Mouse (Mus musculus): ENCODE measurements around the gene Pus7. TPM values are rescaled to one million over a fixed set of nuclear protein-coding genes. Genes with fewer than 3 reads are reported as not detected.
A peak's percentile ranks its signal among the peaks of the same experiment; 100 is the strongest.

Pus7 gene
- polyA plus RNA-seq, 1 experiment from 2014 or later = 32.3 TPM

GRCm38 (mm10) chr5:23758633-23759032 is 24.9 kb downstream of the Pus7 start:
- Histone ChIP-seq H3K9me3 (ENCODE audit: low read length) (0 out of 2 replicates have a peak, but pooled peaks cover 3% of the 10 kb centered on the region), H3K27ac (ENCODE audit: low read length) (no peak overlapping the region), H3K9ac (replicated peaks; ENCODE audit: low read length) (no peak overlapping the region), H3K4me3 (ENCODE audit: low read length) (no peak overlapping the region), H3K36me3 (ENCODE audit: insufficient read depth, low read length) (peaks cover 40% of the 10 kb centered on the region), H3K4me1 (ENCODE audit: insufficient read depth, low read length) (no peaks in the 10 kb centered on the region), H3K4me2 (replicated peaks; ENCODE audit: low read depth, low read length) (no peak overlapping the region), H3K27me3 (ENCODE audit: insufficient read depth, low read length) (no peaks in the 10 kb centered on the region)
- 46% methylated on average over 2 of the region's 2 CpGs for WGBS
- peak; percentile 63; the same call in 1 of the 2 replicates for ATAC-seq (ENCODE audit: low FRiP score, low TSS enrichment)

- Histone ChIP-seq H3K4me3 (ENCODE audit: low read length) (no peak overlapping the region), H3K36me3 (ENCODE audit: insufficient read depth, low read length) (peaks cover 44% of the 10 kb centered on the region), H3K9me3 (ENCODE audit: low read length) (0 out of 2 replicates have a peak, but pooled peaks cover 3% of the 10 kb centered on the region), H3K27ac (ENCODE audit: low read length) (no peak overlapping the region), H3K27me3 (ENCODE audit: insufficient read depth, low read length) (no peaks in the 10 kb centered on the region), H3K4me1 (ENCODE audit: insufficient read depth, low read length) (no peaks in the 10 kb centered on the region), H3K4me2 (replicated peaks; ENCODE audit: low read depth, low read length) (no peak overlapping the region), H3K9ac (replicated peaks; ENCODE audit: low read length) (no peak overlapping the region)
- ATAC-seq (ENCODE audit: low FRiP score, low TSS enrichment) = no peak
- WGBS = 94% methylated on average over 4 of the region's 4 CpGs
Observed at GRCm38 (mm10) chr5:23756368-23756767, 27.1 kb downstream of the Pus7 start.

- 98% methylated on average over 9 of the region's 9 CpGs for WGBS
- no peak overlapping the region for H3K9ac ChIP-seq (replicated peaks; ENCODE audit: low read length)
Observed at GRCm38 (mm10) chr5:23755591-23755990, 27.9 kb downstream of the Pus7 start.

GRCm38 (mm10) chr5:23749882-23750281 is 33.6 kb downstream of the Pus7 start:
- Histone ChIP-seq H3K36me3 (ENCODE audit: insufficient read depth, low read length) (peaks cover 43% of the 10 kb centered on the region), H3K4me1 (ENCODE audit: insufficient read depth, low read length) (no peaks in the 10 kb centered on the region), H3K27ac (ENCODE audit: low read length) (no peak overlapping the region), H3K4me2 (replicated peaks; ENCODE audit: low read depth, low read length) (no peak overlapping the region), H3K9me3 (ENCODE audit: low read length) (no peaks in the 10 kb centered on the region), H3K4me3 (ENCODE audit: low read length) (no peak overlapping the region), H3K9ac (replicated peaks; ENCODE audit: low read length) (no peak overlapping the region), H3K27me3 (ENCODE audit: insufficient read depth, low read length) (no peaks in the 10 kb centered on the region)
- ATAC-seq (ENCODE audit: low FRiP score, low TSS enrichment) = no peak
- 66% methylated on average over 2 of the region's 2 CpGs for WGBS

More at GRCm38 (mm10) chr5:23755591-23755990, 27.9 kb downstream of the Pus7 start:
- no peak for ATAC-seq (ENCODE audit: low FRiP score, low TSS enrichment)
- no peak overlapping the region for H3K27ac ChIP-seq (ENCODE audit: low read length)
- no peak overlapping the region for H3K4me3 ChIP-seq (ENCODE audit: low read length)
- 0 out of 2 replicates have a peak, but pooled peaks cover 3% of the 10 kb centered on the region for H3K9me3 ChIP-seq (ENCODE audit: low read length)
- no peaks in the 10 kb centered on the region for H3K4me1 ChIP-seq (ENCODE audit: insufficient read depth, low read length)
- H3K36me3 ChIP-seq (ENCODE audit: insufficient read depth, low read length) = peaks cover 47% of the 10 kb centered on the region
- H3K4me2 ChIP-seq (replicated peaks; ENCODE audit: low read depth, low read length) = no peak overlapping the region
- H3K27me3 ChIP-seq (ENCODE audit: insufficient read depth, low read length) = no peaks in the 10 kb centered on the region

GRCm38 (mm10) chr5:23743261-23743660 is 40.2 kb downstream of the Pus7 start:
- Histone ChIP-seq H3K4me1 (ENCODE audit: insufficient read depth, low read length) (no peaks in the 10 kb centered on the region), H3K27ac (ENCODE audit: low read length) (no peak overlapping the region), H3K4me2 (replicated peaks; ENCODE audit: low read depth, low read length) (no peak overlapping the region), H3K9ac (replicated peaks; ENCODE audit: low read length) (no peak overlapping the region), H3K4me3 (ENCODE audit: low read length) (no peak overlapping the region), H3K36me3 (ENCODE audit: insufficient read depth, low read length) (peaks cover 54% of the 10 kb centered on the region), H3K27me3 (ENCODE audit: insufficient read depth, low read length) (no peaks in the 10 kb centered on the region), H3K9me3 (ENCODE audit: low read length) (no peaks in the 10 kb centered on the region)
- WGBS = 95% methylated on average over 12 of the region's 12 CpGs
- no peak for ATAC-seq (ENCODE audit: low FRiP score, low TSS enrichment)

GRCm38 (mm10) chr5:23737111-23737510 is 46.4 kb downstream of the Pus7 start:
- Histone ChIP-seq H3K4me1 (ENCODE audit: insufficient read depth, low read length) (no peaks in the 10 kb centered on the region), H3K9me3 (ENCODE audit: low read length) (no peaks in the 10 kb centered on the region), H3K9ac (replicated peaks; ENCODE audit: low read length) (no peak overlapping the region), H3K4me2 (replicated peaks; ENCODE audit: low read depth, low read length) (no peak overlapping the region), H3K4me3 (ENCODE audit: low read length) (no peak overlapping the region), H3K36me3 (ENCODE audit: insufficient read depth, low read length) (peaks cover 12% of the 10 kb centered on the region), H3K27me3 (ENCODE audit: insufficient read depth, low read length) (no peaks in the 10 kb centered on the region), H3K27ac (ENCODE audit: low read length) (no peak overlapping the region)
- 89% methylated on average over 4 of the region's 4 CpGs for WGBS
- no peak for ATAC-seq (ENCODE audit: low FRiP score, low TSS enrichment)

- H3K4me1 ChIP-seq (ENCODE audit: insufficient read depth, low read length) = no peaks in the 10 kb centered on the region
- 59% methylated on average over 4 of the region's 4 CpGs for WGBS
- H3K4me3 ChIP-seq (ENCODE audit: low read length) = no peak overlapping the region
- no peaks in the 10 kb centered on the region for H3K9me3 ChIP-seq (ENCODE audit: low read length)
- H3K27me3 ChIP-seq (ENCODE audit: insufficient read depth, low read length) = no peaks in the 10 kb centered on the region
- ATAC-seq (ENCODE audit: low FRiP score, low TSS enrichment) = no peak
- no peak overlapping the region for H3K27ac ChIP-seq (ENCODE audit: low read length)
- H3K36me3 ChIP-seq (ENCODE audit: insufficient read depth, low read length) = peaks cover 6% of the 10 kb centered on the region; the same call in 1 of the 2 replicates
- H3K4me2 ChIP-seq (replicated peaks; ENCODE audit: low read depth, low read length) = no peak overlapping the region
- no peak overlapping the region for H3K9ac ChIP-seq (replicated peaks; ENCODE audit: low read length)
Observed at GRCm38 (mm10) chr5:23736366-23736765, 47.1 kb downstream of the Pus7 start.

GRCm38 (mm10) chr5:23721956-23722355 is 61.6 kb downstream of the Pus7 start:
- no peak for ATAC-seq (ENCODE audit: low FRiP score, low TSS enrichment)
- Histone ChIP-seq H3K27ac (ENCODE audit: low read length) (no peak overlapping the region), H3K4me3 (ENCODE audit: low read length) (no peak overlapping the region), H3K4me1 (ENCODE audit: insufficient read depth, low read length) (no peaks in the 10 kb centered on the region), H3K27me3 (ENCODE audit: insufficient read depth, low read length) (no peaks in the 10 kb centered on the region), H3K9me3 (ENCODE audit: low read length) (peaks cover 6% of the 10 kb centered on the region), H3K36me3 (ENCODE audit: insufficient read depth, low read length) (no peaks in the 10 kb centered on the region), H3K4me2 (replicated peaks; ENCODE audit: low read depth, low read length) (no peak overlapping the region), H3K9ac (replicated peaks; ENCODE audit: low read length) (no peak overlapping the region)
- 96% methylated on average over 2 of the region's 2 CpGs for WGBS

GRCm38 (mm10) chr5:23718881-23719328 is 64.6 kb downstream of the Pus7 start:
- 77% methylated on average over 4 of the region's 4 CpGs for WGBS
- no peak for ATAC-seq (ENCODE audit: low FRiP score, low TSS enrichment)
- H3K36me3 ChIP-seq (ENCODE audit: insufficient read depth, low read length) = no peaks in the 10 kb centered on the region

GRCm38 (mm10) chr5:23718182-23718534 is 65.4 kb downstream of the Pus7 start:
- Histone ChIP-seq H3K4me1 (ENCODE audit: insufficient read depth, low read length) (no peaks in the 10 kb centered on the region; the same call in 1 of the 2 replicates), H3K36me3 (ENCODE audit: insufficient read depth, low read length) (no peaks in the 10 kb centered on the region), H3K9ac (replicated peaks; ENCODE audit: low read length) (no peak overlapping the region), H3K27ac (ENCODE audit: low read length) (no peak overlapping the region), H3K9me3 (ENCODE audit: low read length) (no peaks in the 10 kb centered on the region), H3K4me2 (replicated peaks; ENCODE audit: low read depth, low read length) (no peak overlapping the region), H3K4me3 (ENCODE audit: low read length) (no peak overlapping the region), H3K27me3 (ENCODE audit: insufficient read depth, low read length) (no peaks in the 10 kb centered on the region)
- no peak for ATAC-seq (ENCODE audit: low FRiP score, low TSS enrichment)
- WGBS = 58% methylated on average over 1 of the region's 1 CpGs

More at GRCm38 (mm10) chr5:23718881-23719328, 64.6 kb downstream of the Pus7 start:
- no peak overlapping the region for H3K4me2 ChIP-seq (replicated peaks; ENCODE audit: low read depth, low read length)
- no peak overlapping the region for H3K4me3 ChIP-seq (ENCODE audit: low read length)
- no peaks in the 10 kb centered on the region for H3K4me1 ChIP-seq (ENCODE audit: insufficient read depth, low read length)
- H3K9ac ChIP-seq (replicated peaks; ENCODE audit: low read length) = no peak overlapping the region
- no peaks in the 10 kb centered on the region for H3K9me3 ChIP-seq (ENCODE audit: low read length)
- H3K27me3 ChIP-seq (ENCODE audit: insufficient read depth, low read length) = no peaks in the 10 kb centered on the region
- H3K27ac ChIP-seq (ENCODE audit: low read length) = no peak overlapping the region

Measured in kidney, embryonic 16.5 days (tissue).